Comparison of ENCODE assay signal across 7 mouse cellular contexts in the genomic region with DNA sequence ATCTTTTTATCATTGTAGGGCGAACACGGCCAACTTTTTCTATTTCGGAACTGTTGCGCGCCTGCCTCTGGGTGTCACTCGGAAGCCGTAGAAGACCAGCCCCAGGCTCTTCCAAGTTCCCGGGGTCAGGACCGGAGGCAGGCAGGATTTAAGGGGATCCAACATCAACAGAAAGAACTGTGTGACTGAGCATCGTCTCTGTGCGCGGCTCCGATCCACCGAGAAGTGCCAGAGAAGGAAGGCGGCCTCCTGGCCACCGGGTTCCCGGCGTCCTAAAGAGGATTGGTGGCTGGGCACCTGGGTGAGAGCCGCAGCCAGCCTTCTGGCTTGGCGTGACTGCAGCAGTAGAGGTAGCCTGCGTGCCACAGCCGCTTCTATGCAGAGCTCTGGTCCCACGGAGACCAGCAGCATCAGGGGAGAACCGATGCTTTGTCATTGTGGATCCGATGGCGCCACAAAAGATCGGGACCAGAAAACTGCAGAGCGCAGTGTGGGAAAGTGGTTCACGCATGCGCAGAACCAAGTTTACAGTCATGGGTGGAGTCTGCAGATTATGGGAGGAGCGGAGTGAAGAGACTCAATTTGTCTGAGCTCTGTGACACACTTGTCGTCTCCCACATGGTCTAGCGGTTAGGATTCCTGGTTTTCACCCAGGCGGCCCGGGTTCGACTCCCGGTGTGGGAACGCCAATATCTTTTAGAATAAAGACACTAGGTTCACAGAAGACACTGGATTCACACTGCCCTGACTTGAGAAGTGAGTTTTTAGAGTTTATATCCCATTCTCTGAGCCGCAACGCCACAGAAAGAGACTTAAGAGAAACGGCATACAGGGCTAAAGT. TPM values are rescaled to one million over a fixed set of nuclear protein-coding genes. Genes with fewer than 3 reads are reported as not detected.
A peak's percentile ranks its signal among the peaks of the same experiment; 100 is the strongest.
DNase-seq lines count a peak whose midpoint lies in the region; ATAC-seq lines count a peak whose summit lies in the region.

No protein-coding gene starts in this region.

- H3K27ac ChIP-seq in embryonic facial prominence, embryonic 12.5 days = peak overlapping the region; percentile 99
- H3K27ac ChIP-seq in limb, embryonic 11.5 days (replicated peaks; ENCODE audit: low read depth, low read length) = peak overlapping the region; percentile 94
- peak overlapping the region; percentile 94 for H3K27ac ChIP-seq in midbrain, embryonic 14.5 days (replicated peaks; ENCODE audit: low read depth, low read length)

- no peaks in the 10 kb centered on the region for H3K27me3 ChIP-seq in embryonic facial prominence, embryonic 12.5 days
- no peaks in the 10 kb centered on the region for H3K27me3 ChIP-seq in limb, embryonic 11.5 days (ENCODE audit: control insufficient read depth, insufficient read depth, low read length)
- H3K27me3 ChIP-seq in midbrain, embryonic 14.5 days (ENCODE audit: control insufficient read depth, insufficient read depth, low read length) = no peaks in the 10 kb centered on the region

- H3K4me2 ChIP-seq in embryonic facial prominence, embryonic 12.5 days (replicated peaks) = peak overlapping the region; percentile 64
- H3K4me2 ChIP-seq in limb, embryonic 11.5 days (ENCODE audit: low read depth, severe bottlenecking) = peak overlapping the region; percentile 54
- peak overlapping the region; percentile 69 for H3K4me2 ChIP-seq in midbrain, embryonic 14.5 days (ENCODE audit: low read length)

- under 1% methylated on average over 41 of the region's 41 CpGs for WGBS in embryonic facial prominence, embryonic 12.5 days
- WGBS in limb, embryonic 11.5 days = under 1% methylated on average over 41 of the region's 41 CpGs
- under 1% methylated on average over 41 of the region's 41 CpGs for WGBS in midbrain, embryonic 14.5 days

- peak; percentile 84 for ATAC-seq in embryonic facial prominence, embryonic 12.5 days (ENCODE audit: insufficient number of reproducible peaks, insufficient read depth, low FRiP score, low TSS enrichment)
- ATAC-seq in limb, embryonic 11.5 days (ENCODE audit: insufficient number of reproducible peaks, low FRiP score, low TSS enrichment, low read depth) = peak; percentile 93
- ATAC-seq in midbrain, embryonic 14.5 days (ENCODE audit: low FRiP score, low TSS enrichment) = peak; percentile 94

- H3K4me3 ChIP-seq in embryonic facial prominence, embryonic 12.5 days = peak overlapping the region; percentile 73
- H3K4me3 ChIP-seq in limb, embryonic 11.5 days (ENCODE audit: low read depth, low read length) = peak overlapping the region; percentile 71
- peak overlapping the region; percentile 66 for H3K4me3 ChIP-seq in midbrain, embryonic 14.5 days (replicated peaks; ENCODE audit: low read depth, low read length)

- H3K4me1 ChIP-seq in embryonic facial prominence, embryonic 12.5 days = peaks cover 11% of the 10 kb centered on the region
- peaks cover 5% of the 10 kb centered on the region; the same call in 1 of the 2 replicates for H3K4me1 ChIP-seq in limb, embryonic 11.5 days (ENCODE audit: control insufficient read depth, insufficient read depth, low read length)
- peaks cover 4% of the 10 kb centered on the region; the same call in 1 of the 2 replicates for H3K4me1 ChIP-seq in midbrain, embryonic 14.5 days (ENCODE audit: control insufficient read depth, insufficient read depth, low read length)

- DNase-seq in adrenal gland, postnatal 25 days = peak; percentile 91
- DNase-seq in heart, adult 11 months = peak; percentile 99
- DNase-seq in kidney, adult 18-20 months = peak; percentile 95
- peak; percentile 97 for DNase-seq in limb, embryonic 11.5 days (ENCODE audit: low spot score)
- DNase-seq in midbrain, embryonic 14.5 days = peak; percentile 97
- DNase-seq in spleen, adult 18-20 months = peak; percentile 78 to 86

- H3K9ac ChIP-seq in embryonic facial prominence, embryonic 12.5 days = peak overlapping the region; percentile 89
- peak overlapping the region; percentile 92 for H3K9ac ChIP-seq in limb, embryonic 11.5 days (ENCODE audit: low read length)
- peak overlapping the region; percentile 74 for H3K9ac ChIP-seq in midbrain, embryonic 14.5 days (replicated peaks; ENCODE audit: low read length)

- no peaks in the 10 kb centered on the region for H3K9me3 ChIP-seq in embryonic facial prominence, embryonic 12.5 days
- no peaks in the 10 kb centered on the region for H3K9me3 ChIP-seq in limb, embryonic 11.5 days (ENCODE audit: control insufficient read depth, low read length)
- H3K9me3 ChIP-seq in midbrain, embryonic 14.5 days (ENCODE audit: control insufficient read depth, low read length) = no peaks in the 10 kb centered on the region

- H3K36me3 ChIP-seq in embryonic facial prominence, embryonic 12.5 days = no peaks in the 10 kb centered on the region
- no peaks in the 10 kb centered on the region for H3K36me3 ChIP-seq in limb, embryonic 11.5 days (ENCODE audit: control insufficient read depth, insufficient read depth, low read length)
- H3K36me3 ChIP-seq in midbrain, embryonic 14.5 days (ENCODE audit: control insufficient read depth, insufficient read depth, low read length) = no peaks in the 10 kb centered on the region

RNA-seq across cellular contexts. Expression of a gene that starts 41.7 kb away (rescaled TPM):
- total RNA-seq in adrenal gland, postnatal 25 days (2021) = 8.1 and 8.6 TPM in 2 replicates
- 17.6 and 19.6 TPM in 2 replicates for polyA plus RNA-seq in embryonic facial prominence, embryonic 12.5 days (2016; fragmentation: Nextera tagmentation; extraction: Ambion mirVana)
- 19.8 and 20.1 TPM in 2 replicates for polyA plus RNA-seq in limb, embryonic 11.5 days (2014; fragmentation: Nextera tagmentation; extraction: Ambion mirVana)
- 12.3 and 14.2 TPM in 2 replicates for polyA plus RNA-seq in midbrain, embryonic 14.5 days (2014; fragmentation: Nextera tagmentation; extraction: Ambion mirVana)

RNA-seq across cellular contexts. Expression of a gene that starts 41.8 kb away (rescaled TPM):
- total RNA-seq in adrenal gland, postnatal 25 days (2021) = 19.3 and 22.3 TPM in 2 replicates
- 15.0 and 15.6 TPM in 2 replicates for polyA plus RNA-seq in embryonic facial prominence, embryonic 12.5 days (2016; fragmentation: Nextera tagmentation; extraction: Ambion mirVana)
- polyA plus RNA-seq in limb, embryonic 11.5 days (2014; fragmentation: Nextera tagmentation; extraction: Ambion mirVana) = 15.0 and 19.4 TPM in 2 replicates
- polyA plus RNA-seq in midbrain, embryonic 14.5 days (2014; fragmentation: Nextera tagmentation; extraction: Ambion mirVana) = 10.3 and 16.2 TPM in 2 replicates

Comparison
In these comparisons a context has a peak if more than half of its experiments do, and no peak if none do; other contexts are left out.
1. Peak in every context shown above with its lines: DNase-seq, ATAC-seq, H3K4me3 ChIP-seq and H3K27ac ChIP-seq.